Mouse (Mus musculus) midbrain, embryonic 10.5 days (tissue): ENCODE measurements around the gene Nemf. TPM values are rescaled to one million over a fixed set of nuclear protein-coding genes. Genes with fewer than 3 reads are reported as not detected.
A peak's percentile ranks its signal among the peaks of the same experiment; 100 is the strongest.

ENCODE experiments used
- DNase-seq: peaks from one replicate; pipeline ENCODE4 v3.0.0-alpha.2; 2017; ENCODE audit warnings: low spot score
- H3K27ac ChIP-seq: fragments of 300-500 bp; sonication (generic); replicated peaks from 2 replicates; pipeline ENCODE4 v1.5.1; 2016; ENCODE audit warnings: mild to moderate bottlenecking
- H3K27me3 ChIP-seq: fragments of 300-500 bp; sonication (generic); 2 replicates; pipeline ENCODE4 v1.6.1; 2016; ENCODE audit warnings: low read depth, mild to moderate bottlenecking; ENCODE audit not compliant: poor library complexity, severe bottlenecking
- H3K36me3 ChIP-seq: fragments of 300-500 bp; sonication (generic); 2 replicates; pipeline ENCODE4 v1.6.1; 2016; ENCODE audit warnings: mild to moderate bottlenecking, moderate library complexity
- H3K4me1 ChIP-seq: fragments of 300-500 bp; sonication (generic); 2 replicates; pipeline ENCODE4 v1.6.1; 2016
- H3K4me3 ChIP-seq: fragments of 300-500 bp; sonication (generic); 2 replicates; pipeline ENCODE4 v1.5.1; 2016; ENCODE audit warnings: mild to moderate bottlenecking, moderate library complexity
- H3K9me3 ChIP-seq: fragments of 300-500 bp; sonication (generic); replicated peaks from 2 replicates; pipeline ENCODE4 v1.6.1; 2016; ENCODE audit warnings: mild to moderate bottlenecking
- WGBS: fragments of 180-500 bp; shearing (Covaris S2); methylation state at CpG from one replicate; pipeline ENCODE4 v1.1.7; 2016; 5-methylcytosine and 5-hydroxymethylcytosine counted together
- polyA plus RNA-seq: library from polyadenylated mRNA; unstranded; fragments of >200 nt; fragmentation: Nextera tagmentation; extraction: Ambion mirVana; gene quantifications from 2 replicates; pipeline ENCODE4 v1.2.1, GENCODE M21; 2016

Nemf gene
- polyA plus RNA-seq, 1 experiment from 2014 or later: 97.2 TPM

DNA sequence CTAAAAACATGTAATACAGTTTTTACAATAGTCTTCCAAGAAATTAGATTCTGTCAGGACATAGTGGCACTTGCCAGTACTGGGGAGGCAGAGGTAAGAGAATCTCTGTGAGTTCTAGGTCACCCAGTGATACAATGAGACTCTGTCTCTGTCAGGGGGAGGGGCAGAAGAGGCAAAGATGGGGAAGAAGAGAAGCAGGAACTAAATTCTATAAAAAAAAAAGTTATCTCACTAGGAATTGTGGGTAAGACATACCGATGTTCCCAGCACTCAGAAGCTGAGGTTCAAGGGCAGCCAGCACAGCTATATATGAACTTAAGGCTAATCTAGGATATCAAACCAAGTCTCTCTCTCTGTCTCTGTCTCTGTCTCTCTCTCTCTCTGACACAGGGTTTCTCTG lies 24.8 kb downstream of the Nemf start:
- H3K4me3 ChIP-seq: no peak overlapping the region
- no peak for DNase-seq
- 81% methylated on average over 1 of the region's 1 CpGs for WGBS
- no peaks in the 10 kb centered on the region for H3K4me1 ChIP-seq
- H3K27ac ChIP-seq: no peak overlapping the region
- peaks cover 93% of the 10 kb centered on the region for H3K36me3 ChIP-seq
- H3K9me3 ChIP-seq: no peaks in the 10 kb centered on the region
- H3K27me3 ChIP-seq: no peaks in the 10 kb centered on the region

DNA sequence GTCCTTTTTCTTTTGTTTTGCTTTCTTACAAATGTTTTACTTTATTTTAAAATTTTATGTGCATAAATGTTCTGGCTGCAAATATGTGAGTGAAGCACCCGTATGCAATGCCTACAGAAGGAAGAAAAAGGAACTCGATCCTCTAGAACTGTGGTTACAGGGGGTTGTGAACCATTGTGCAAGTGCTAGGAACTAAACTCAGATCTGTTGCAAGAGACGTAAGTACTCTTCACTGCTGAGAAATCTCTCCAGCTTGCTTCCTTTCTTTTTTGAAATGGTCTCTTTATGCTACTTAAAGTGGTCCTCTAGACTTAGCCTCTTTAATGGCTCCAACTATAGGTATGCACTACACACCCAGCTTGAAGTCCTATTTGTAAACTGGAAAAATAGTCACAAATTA lies 25.8 kb downstream of the Nemf start:
- WGBS: 94% methylated on average over 3 of the region's 3 CpGs
- Histone ChIP-seq H3K27me3 (no peaks in the 10 kb centered on the region), H3K36me3 (peaks cover 93% of the 10 kb centered on the region), H3K9me3 (no peaks in the 10 kb centered on the region), H3K4me1 (no peaks in the 10 kb centered on the region), H3K27ac (no peak overlapping the region), H3K4me3 (no peak overlapping the region)
- DNase-seq: no peak

DNA sequence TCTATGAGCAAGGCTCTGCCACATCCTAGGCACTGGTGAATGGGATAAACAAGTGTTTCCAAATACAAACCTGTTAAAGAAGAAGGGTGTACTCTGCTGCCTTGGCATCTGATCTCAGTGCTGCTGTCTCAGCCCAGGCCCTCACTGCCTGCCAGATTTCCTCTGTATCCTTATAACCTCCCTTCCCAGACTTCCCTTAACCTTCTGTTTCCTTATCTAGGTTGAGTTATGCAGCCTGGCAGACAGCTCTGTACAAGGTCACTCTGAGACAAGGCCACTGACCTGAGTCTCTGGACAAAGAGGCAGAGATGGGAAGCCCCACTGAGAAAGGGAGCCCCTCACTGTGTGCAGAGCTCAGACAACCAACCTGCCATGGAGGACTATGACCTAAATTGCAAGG lies 38.5 kb downstream of the Nemf start:
- H3K36me3 ChIP-seq: peaks cover 97% of the 10 kb centered on the region
- DNase-seq: no peak

DNA sequence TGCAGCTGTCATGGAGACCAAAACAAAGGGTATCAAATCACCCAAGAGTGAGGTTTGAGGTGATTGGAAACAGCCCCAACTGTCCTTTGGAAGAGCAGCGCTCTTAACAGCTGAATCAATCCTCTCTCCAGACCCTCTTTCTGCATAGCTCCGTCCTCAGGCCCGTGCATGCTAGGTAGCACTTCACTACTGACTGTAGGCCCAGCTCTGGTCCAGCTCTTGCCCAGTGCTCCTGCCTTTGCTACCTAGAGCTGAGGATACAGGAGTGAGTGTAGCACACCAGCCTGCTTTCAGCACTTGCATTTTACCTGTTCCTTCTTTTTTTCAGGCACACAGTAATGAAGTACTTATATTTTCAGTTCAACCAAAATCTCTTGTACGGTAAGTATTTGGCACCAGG lies 47.3 kb downstream of the Nemf start:
- Histone ChIP-seq H3K27me3 (no peaks in the 10 kb centered on the region), H3K27ac (no peak overlapping the region), H3K36me3 (peaks cover 98% of the 10 kb centered on the region), H3K4me1 (no peaks in the 10 kb centered on the region), H3K9me3 (no peaks in the 10 kb centered on the region; the same call in 1 of the 2 replicates), H3K4me3 (no peak overlapping the region)
- WGBS: 94% methylated on average over 4 of the region's 4 CpGs
- no peak for DNase-seq

More for the DNA sequence above, 38.5 kb downstream of the Nemf start:
- no peak overlapping the region for H3K27ac ChIP-seq
- no peaks in the 10 kb centered on the region for H3K9me3 ChIP-seq
- no peaks in the 10 kb centered on the region for H3K27me3 ChIP-seq
- no peak overlapping the region for H3K4me3 ChIP-seq
- no peaks in the 10 kb centered on the region for H3K4me1 ChIP-seq

DNA sequence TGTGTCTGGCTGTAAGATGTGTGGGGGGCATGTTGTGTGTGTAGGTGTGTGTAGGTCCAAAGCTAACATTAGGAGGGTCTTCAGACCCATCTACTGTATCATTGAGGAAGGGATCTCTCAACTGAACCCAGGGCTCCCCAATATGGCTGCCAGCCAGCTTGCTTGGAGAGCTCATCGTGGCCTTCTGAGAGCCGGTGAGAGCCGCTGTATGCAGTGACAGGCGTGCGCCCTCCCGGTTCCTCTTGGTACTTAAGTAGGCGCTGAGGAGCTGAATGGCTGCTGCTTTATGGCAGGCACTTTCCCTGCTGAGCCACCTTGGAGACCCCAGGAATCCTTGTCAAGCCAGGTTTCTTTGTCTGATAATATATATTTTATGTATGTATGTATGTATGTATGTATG lies 50.6 kb downstream of the Nemf start:
- Histone ChIP-seq H3K4me1 (no peaks in the 10 kb centered on the region), H3K27me3 (no peaks in the 10 kb centered on the region), H3K9me3 (no peaks in the 10 kb centered on the region; the same call in 1 of the 2 replicates), H3K36me3 (peaks cover 99% of the 10 kb centered on the region), H3K4me3 (no peak overlapping the region), H3K27ac (no peak overlapping the region)
- no peak for DNase-seq
- 92% methylated on average over 7 of the region's 7 CpGs for WGBS

DNA sequence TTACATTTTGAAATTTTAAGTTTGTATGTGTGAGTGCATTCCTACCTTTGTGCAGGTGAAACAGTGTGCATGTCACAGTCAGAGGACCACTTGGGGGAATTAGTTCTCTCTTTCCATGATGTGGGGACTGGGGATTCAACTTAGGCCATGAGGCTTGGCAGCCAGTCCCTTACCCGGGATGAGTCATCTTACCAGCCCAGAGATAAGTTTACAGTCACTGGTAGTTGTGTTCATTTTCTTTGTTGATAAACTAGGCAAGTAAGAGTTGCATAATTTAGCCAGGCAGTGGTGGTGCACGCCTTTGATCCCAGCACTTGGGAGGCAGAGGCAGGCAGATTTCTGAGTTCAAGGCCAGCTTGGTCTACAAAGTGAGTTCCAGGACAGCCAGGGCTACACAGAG lies 52.9 kb downstream of the Nemf start:
- no peak for DNase-seq
- H3K9me3 ChIP-seq: no peaks in the 10 kb centered on the region
- H3K27ac ChIP-seq: no peak overlapping the region
- H3K27me3 ChIP-seq: no peaks in the 10 kb centered on the region
- H3K4me1 ChIP-seq: peaks cover 6% of the 10 kb centered on the region
- H3K4me3 ChIP-seq: no peak overlapping the region
- WGBS: 90% methylated on average over 2 of the region's 2 CpGs
- H3K36me3 ChIP-seq: peaks cover 99% of the 10 kb centered on the region

DNA sequence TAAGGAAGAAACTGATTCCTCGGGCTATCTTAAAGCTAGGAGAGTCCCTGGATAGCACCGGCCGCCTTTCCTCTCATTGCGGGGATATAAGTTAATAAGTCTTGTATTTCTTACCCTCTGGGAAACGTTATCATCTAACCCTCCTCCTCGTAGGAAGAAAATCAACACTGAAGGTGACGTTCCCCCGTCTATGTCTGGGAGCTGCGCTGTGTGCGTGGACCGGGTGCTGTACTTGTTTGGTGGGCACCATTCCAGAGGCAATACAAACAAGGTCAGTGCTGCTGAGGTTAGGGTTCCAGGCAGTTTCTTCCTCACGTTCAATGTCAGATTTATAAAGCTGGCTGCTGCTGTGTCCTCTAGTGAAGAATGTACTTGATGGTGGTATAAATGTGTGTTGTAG lies 54.8 kb downstream of the Nemf start:
- DNase-seq: no peak
- Histone ChIP-seq H3K4me3 (no peak overlapping the region), H3K27ac (no peak overlapping the region), H3K4me1 (peaks cover 20% of the 10 kb centered on the region), H3K9me3 (no peaks in the 10 kb centered on the region), H3K36me3 (peaks cover 88% of the 10 kb centered on the region), H3K27me3 (no peaks in the 10 kb centered on the region)
- 96% methylated on average over 12 of the region's 12 CpGs for WGBS

DNA sequence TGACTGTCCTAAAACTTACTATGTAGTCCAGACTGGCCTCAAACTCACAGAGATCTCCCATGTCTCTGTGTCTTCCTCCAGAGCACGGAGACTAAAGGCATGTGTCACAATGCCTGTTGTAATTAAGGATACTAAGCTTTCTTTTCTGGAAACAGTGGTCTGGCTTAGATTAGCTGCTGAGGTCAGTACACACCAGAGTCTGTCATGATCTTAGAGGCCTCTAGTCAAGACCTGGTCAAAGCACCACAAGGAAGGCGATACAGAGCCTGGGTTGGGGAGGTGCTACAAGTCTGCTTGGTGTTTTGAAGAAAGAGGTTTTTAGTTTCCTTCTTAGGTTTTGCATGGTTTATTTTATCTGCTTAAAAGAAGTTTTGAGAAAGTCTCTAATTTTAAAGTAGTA lies 56.6 kb downstream of the Nemf start:
- no peak overlapping the region for H3K27ac ChIP-seq
- H3K36me3 ChIP-seq: peaks cover 70% of the 10 kb centered on the region
- no peaks in the 10 kb centered on the region for H3K9me3 ChIP-seq
- no peaks in the 10 kb centered on the region for H3K27me3 ChIP-seq
- WGBS: 86% methylated on average over 2 of the region's 2 CpGs
- H3K4me3 ChIP-seq: no peak overlapping the region
- DNase-seq: no peak
- peaks cover 31% of the 10 kb centered on the region for H3K4me1 ChIP-seq

DNA sequence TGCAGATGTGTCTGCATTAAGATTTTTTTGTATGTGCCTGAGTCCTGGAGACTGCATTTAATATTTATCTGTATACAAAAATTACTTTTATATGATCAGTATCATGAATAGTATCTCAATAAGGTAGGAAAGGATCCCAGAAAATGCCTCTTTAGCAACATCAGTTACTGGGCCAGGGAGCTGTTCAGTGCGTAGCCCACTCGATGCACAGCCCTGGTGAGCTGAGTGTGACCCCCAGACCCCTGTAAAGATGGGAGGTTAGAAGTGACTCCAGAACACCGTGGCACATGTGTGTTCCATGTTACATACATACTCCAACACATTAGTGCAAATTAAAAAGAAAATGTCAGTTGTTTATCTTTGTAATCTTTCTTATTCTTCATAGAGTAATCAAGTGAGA lies 57.1 kb downstream of the Nemf start:
- H3K27ac ChIP-seq: no peak overlapping the region
- no peak overlapping the region for H3K4me3 ChIP-seq
- no peaks in the 10 kb centered on the region for H3K9me3 ChIP-seq
- 92% methylated on average over 3 of the region's 3 CpGs for WGBS
- peaks cover 31% of the 10 kb centered on the region for H3K4me1 ChIP-seq
- H3K36me3 ChIP-seq: peaks cover 65% of the 10 kb centered on the region
- H3K27me3 ChIP-seq: no peaks in the 10 kb centered on the region
- no peak for DNase-seq

DNA sequence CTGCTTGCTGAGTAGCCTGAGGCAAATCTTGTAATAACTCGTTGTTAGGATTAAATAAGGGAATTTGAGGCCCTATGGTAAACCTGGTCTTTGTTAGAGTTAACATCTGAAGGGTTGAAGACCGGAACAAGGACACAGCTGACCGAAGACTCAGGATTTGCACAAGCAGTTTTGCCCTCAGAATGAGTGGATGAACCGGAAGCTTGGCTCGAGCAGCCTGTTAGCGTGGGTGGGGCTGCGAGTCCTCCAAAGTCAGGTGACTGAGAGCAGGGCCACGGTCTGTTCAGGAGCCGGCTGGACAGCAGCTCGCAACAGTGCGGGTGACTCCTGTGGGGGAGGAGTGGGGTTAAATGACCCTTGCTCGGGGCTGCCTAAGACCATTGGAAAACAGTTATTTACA lies 57.7 kb downstream of the Nemf start:
- H3K9me3 ChIP-seq: no peaks in the 10 kb centered on the region
- 81% methylated on average over 12 of the region's 12 CpGs for WGBS
- no peak for DNase-seq
- H3K27me3 ChIP-seq: no peaks in the 10 kb centered on the region
- H3K4me3 ChIP-seq: peak overlapping the region; percentile 89; the same call in 1 of the 2 replicates
- H3K36me3 ChIP-seq: peaks cover 59% of the 10 kb centered on the region
- H3K27ac ChIP-seq: no peak overlapping the region
- peaks cover 31% of the 10 kb centered on the region for H3K4me1 ChIP-seq

DNA sequence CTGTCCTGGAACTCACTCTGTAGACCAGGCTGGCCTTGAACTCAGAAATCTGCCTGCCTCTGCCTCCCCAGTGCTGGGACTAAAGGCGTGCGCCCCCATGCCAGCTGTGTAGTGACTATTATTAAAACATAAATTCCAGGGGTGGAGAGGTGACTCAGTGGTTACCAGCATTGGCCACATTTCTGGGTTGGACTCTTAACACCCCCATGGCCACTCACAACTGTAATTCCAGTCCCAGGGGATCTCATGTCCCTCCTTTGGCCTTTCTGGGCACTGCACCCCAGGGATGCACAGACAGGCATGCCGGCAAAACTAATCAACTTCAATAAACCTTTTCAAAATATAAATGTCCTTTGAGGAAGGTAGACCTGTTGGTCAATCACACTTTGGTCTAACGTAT lies 58.7 kb downstream of the Nemf start:
- no peak for DNase-seq
- peak overlapping the region; percentile 89 for H3K4me3 ChIP-seq
- H3K27me3 ChIP-seq: no peaks in the 10 kb centered on the region
- H3K4me1 ChIP-seq: peaks cover 31% of the 10 kb centered on the region
- H3K27ac ChIP-seq: no peak overlapping the region
- peaks cover 49% of the 10 kb centered on the region for H3K36me3 ChIP-seq
- no peaks in the 10 kb centered on the region for H3K9me3 ChIP-seq
- 93% methylated on average over 4 of the region's 4 CpGs for WGBS

DNA sequence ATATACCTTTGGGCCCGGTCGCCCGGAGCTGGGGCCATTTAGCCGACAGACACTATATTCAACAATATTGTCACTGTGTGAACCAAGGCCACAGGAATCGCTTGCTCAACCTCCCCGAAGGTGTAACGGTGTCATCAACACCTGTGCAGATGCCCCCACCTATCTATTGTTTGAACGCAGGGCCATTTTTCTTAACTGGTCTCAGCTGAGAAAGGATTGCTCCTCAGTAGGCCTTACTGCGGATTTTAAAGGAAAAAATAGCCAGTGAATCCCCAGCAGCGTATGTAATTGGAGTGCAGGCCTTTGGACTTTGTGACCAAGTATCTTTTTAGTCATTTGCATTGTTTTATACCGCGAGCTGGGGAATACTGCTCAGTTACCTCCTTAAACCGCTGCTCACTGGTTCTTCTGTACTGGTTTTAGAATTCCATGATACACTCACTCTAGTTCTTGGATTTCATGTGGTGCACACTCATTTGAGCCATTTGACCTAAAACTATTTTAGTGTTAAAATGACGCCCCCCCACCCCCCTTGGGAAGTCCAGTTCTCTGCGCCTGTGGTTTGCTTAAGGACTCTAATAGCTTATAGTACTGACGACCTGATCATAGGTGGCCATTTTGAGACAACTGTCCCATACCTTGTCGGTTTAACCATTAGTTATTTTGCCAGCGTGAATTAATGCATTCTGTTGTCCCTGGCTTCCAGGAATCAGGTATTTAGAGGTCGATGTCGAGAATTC lies 59.4 kb downstream of the Nemf start:
- Histone ChIP-seq H3K27ac (peak overlapping the region; percentile 99), H3K9me3 (no peaks in the 10 kb centered on the region), H3K36me3 (peaks cover 43% of the 10 kb centered on the region), H3K4me1 (peaks cover 31% of the 10 kb centered on the region), H3K4me3 (peak overlapping the region; percentile 89), H3K27me3 (no peaks in the 10 kb centered on the region)
- DNase-seq: no peak
- 22% methylated on average over 20 of the region's 20 CpGs for WGBS

DNA sequence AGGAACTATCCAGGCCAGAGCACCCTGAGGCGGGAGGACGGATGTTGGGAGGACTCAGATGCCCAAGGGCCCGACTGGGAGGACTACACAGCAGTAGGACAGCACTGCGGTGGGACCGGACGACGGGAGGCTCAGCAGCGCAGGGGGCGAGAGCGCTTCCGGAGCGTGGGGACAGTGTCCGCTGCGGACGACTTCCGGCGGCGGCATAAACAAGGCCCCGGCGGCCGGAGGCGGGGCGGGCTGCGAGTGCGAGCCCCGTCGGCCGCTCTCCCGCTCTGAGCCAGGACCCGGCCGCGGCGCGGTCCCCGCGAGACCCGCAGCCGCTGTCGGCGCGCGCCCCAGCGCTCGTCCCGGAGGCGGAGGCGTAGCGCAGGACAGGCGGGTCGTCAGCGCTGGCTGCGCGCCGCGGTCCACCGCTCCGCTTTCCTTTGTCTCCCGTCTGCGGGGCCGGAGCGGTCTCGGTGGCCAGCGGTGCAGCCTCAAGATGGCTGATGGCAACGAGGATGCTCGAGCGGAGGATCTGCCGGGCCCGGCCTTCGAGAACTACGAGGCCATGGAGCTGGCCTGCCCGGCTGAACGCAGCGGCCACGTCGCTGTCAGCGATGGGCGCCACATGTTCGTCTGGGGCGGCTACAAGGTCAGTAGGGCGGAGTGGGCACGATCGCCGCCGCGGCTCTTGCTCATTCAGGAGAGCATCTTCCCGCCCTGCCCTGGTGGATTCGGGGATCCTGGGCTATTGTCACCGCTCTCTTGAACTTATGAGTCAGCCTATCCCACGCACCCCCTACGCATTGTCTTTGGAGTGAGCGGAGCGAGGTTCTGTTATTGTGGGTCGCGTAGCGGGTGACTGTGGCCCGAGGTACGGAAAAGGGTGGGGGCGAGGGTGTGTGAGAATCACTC lies 60.2 kb downstream of the Nemf start, which contains the start of gene Klhdc2:
Klhdc2 (plus strand) TSS at position 171 of the 900 bp plus-strand sequence.
- no peaks in the 10 kb centered on the region for H3K9me3 ChIP-seq
- peak; percentile 92 for DNase-seq
- peak within 1 kb of the TSS; percentile 89 for H3K4me3 ChIP-seq
- peak within 1 kb of the TSS; percentile 99 for H3K27ac ChIP-seq
- peaks cover 31% of the 10 kb centered on the region for H3K4me1 ChIP-seq
- H3K36me3 ChIP-seq: peaks cover 35% of the 10 kb centered on the region
- under 1% methylated on average over 96 of the region's 98 CpGs for WGBS
- no peaks in the 10 kb centered on the region for H3K27me3 ChIP-seq
